Mouse (Mus musculus): Measurements from ENCODE around the gene Gm37240. TPM values are rescaled to one million over a fixed set of nuclear protein-coding genes. Genes with fewer than 3 reads are reported as not detected.
"Not testable (repeated sequence)": the region's sequence is repeated elsewhere in the genome, so short reads cannot be mapped to it uniquely, and the experiment has no call there.

Gm37240 gene
- total RNA-seq, 2 experiments from 2014 or later = 3.9 to 6.6 TPM

DNA sequence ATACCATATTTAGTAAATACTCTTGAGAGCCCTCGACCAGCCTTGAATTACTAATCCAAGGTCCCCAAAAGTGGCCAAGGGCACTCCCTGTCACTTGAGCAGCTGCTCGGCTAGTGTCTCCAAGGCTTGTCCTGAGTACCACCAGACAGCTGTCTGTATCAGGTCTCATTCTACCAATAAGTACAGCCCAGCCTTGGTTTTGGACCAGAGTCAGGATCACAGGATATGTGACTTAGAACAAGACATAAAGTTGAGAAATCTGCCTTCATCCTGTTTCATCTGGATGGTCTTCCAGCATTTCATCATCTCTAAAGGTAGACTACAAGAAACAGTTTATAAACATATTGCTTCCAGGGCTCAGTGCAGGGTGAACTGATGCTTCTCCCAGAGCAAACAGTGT, 253.6 kb downstream of the Gm37240 start:
- DNase-seq = no peak

DNA sequence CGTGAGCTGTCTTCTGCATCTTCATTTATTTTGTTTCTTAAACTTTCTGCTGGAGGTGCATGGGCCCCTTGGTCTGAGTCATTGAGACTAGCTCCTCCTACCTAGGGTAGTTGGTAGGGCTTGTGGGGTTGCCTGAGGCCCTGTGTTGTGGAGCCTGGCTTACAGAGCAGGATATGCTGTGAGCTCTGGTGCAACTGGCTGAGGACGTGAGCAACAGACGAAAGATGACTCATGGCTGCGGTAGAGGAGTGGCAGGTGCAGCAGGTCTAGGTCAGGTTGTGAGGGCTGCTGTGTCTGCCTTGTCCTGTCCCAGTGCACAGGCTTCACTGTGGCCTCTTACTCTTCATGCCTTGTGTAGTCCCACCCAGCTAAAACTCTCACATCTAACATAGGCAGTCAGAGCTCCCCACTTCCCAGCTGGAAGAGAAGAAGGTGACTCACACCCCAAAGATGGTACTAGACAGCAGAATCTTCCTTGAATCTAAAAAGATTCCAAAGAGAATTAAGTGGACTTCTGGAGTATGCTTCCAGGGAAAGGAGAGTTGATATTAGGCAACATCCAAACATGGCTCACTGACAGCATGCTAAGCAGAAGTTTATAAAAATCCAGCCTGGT, 257.3 kb downstream of the Gm37240 start:
- DNase-seq = no peak

DNA sequence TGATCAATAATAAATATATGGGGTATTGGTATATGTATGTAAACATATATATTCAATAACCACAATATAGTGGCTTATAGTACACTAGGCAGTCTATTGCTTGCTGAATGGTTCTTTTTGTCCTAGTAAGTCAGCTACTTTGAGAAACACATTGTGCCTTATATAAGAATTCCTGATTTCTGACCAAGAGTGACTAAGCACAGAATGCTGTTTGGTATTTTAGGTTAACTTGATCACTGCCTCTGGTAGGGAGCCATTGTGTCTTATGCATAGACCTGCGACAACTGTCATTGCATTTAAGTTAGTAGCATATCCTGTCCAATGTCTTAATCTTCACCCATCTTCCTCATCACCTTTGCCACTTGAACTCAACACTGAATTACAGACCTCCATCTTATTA, 267.6 kb downstream of the Gm37240 start:
- DNase-seq = no peak

DNA sequence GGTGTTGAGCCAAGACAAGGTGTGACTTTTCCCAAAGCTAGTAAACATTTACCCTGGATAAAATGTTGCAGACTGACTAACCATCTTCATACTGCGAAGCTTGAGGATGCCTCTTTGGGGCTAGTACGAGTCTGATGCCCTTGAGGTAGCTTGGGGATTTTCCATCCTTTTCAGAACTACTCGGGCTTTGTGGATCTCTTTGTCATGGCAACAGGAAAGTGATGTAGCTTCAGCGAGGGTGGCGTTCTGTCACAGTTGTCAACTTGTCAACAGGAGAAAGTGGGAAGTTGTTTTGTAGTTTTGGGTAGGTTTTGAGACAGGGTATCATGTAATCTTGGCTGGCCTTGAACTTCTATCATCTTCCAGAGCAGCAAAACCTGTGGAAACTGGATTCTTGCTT, 268.0 kb downstream of the Gm37240 start:
- DNase-seq = no peak

DNA sequence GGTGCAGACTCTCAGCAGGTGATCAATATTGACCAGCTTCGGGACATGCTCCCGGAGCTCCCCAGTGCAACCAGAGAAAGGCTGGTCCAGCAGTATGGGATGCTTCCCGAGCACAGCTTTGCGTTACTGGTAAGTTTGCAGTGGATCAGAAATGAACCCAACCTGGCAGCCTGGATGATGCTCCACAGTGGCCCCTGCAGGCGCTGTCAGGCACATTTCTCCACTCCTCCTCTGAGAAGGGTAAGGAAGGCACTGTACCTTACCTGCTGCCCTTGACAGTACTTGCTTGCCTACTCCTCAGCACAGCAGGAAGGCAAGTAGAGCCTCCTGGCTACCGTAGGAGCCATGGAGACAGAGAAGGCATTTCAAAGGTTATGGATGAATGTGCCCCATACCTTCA, 268.4 kb downstream of the Gm37240 start:
- peak; percentile 13 for DNase-seq

DNA sequence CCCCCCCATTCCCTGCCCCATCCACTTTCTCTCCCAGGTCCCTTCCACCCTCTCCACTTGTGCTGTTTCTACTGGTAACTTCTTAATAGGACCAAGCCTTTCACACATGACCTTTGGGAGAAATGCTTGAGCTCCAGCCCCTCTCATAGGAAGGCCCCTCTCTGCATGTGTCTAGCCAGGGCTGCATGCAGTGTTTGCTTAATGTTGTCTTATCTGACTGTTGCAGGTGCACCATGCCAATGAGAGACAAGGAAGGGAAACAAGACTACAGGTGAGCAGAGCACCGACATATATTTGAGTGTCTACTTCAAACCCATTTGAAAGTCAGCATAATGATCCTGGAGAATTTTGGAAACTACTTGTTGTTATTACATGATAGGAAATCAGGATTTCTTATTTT, 270.9 kb downstream of the Gm37240 start:
- no peak for DNase-seq

DNA sequence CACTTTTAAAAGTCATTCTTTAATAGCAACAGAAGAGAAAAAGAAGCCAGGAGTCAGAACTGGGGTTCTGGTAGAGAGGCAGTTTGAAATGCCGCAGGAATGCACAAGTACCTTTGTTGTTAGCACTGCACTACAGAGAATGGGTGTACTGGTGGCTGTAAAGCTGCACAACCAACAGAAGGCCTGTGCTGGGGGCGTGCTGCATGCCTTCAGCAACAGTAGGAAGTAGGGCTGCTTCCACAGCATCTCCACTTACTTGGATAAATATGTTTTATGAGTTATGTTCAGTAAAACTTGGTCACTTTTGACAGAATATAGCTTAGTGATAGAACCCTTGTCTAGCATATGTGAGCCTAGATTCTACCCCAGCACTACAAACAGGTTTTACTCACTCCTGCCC, 279.6 kb downstream of the Gm37240 start:
- no peak for DNase-seq

DNA sequence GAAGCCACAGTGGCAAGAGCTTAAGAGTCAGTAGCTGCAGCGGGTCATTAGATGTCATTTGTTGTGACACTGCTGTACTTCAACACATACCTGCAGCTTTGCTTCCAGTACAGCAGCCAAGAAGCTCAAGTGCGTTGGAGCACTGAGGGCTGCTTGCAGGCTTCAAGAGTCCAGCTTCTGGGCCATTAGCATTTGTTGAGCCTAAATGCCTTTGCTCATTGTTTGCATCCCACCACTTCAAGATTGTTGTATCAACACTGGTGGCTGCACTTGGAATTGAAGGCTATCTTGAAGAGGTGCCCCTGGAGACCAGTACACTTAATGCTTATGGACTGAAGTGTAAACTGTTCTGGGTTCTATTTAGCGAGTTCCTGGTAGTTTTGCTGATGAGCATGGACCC, 280.4 kb downstream of the Gm37240 start:
- no peak for DNase-seq

DNA sequence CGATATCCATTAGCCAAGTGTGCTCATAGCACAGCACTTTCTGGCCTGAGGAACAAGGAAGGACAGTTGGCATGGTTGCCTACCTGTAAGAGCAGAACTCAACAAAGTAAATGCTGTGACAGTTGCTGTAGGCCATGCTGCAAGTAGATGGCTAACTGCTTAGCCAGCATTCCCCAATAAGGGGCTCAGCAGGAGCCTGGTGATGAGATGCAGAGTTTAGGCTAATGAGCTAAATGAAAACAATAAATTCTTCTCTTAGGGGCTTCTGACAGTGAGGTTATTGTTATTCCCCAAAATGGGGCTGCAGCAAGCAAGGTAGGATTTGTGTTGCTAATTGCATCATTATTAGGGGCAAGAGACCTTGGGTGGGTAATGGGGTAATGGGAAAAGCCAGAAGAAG, 283.5 kb downstream of the Gm37240 start:
- DNase-seq = no peak

DNA sequence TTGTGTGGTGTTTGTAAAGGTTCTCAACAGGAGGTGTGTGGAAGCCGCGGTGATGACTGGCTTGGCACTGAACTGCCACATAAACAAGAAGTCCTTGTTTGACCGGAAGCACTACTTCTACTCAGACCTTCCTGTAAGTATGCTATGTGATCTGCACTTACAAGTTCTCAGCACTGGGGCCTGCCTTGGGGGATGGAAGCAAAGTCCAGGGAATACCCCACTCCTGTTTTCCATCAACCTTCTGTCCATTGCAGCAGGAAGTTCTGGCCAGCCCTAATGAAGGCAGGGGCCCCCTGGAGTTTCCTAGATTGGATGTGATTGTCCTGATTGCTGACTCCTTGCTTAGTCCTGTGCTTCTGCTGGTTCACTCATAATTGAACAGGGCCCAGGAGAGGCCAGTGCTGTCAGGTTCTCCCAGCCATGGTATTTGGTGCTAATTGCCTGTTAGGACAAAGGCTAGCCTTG, 285.4 kb downstream of the Gm37240 start:
- no peak for DNase-seq

DNA sequence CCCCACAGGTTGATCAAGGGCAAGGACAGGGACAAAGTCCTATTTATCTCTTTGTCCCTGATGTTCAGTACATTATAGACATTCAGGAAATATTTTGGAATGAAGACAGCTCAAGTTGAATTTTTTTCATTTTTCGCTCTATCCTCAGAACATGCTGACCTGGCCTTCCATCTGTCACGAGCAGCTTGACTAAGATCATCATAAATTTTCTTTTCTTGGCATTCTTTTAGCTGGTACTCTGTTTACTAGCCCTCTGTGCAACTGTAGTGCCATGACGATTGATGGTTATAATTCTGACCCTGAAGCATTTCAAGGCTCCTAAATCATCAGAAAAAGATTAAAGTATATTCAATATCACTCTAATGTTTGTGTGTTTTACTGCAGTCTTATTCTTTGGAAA, 287.8 kb downstream of the Gm37240 start:
- peak; percentile 6 for DNase-seq

DNA sequence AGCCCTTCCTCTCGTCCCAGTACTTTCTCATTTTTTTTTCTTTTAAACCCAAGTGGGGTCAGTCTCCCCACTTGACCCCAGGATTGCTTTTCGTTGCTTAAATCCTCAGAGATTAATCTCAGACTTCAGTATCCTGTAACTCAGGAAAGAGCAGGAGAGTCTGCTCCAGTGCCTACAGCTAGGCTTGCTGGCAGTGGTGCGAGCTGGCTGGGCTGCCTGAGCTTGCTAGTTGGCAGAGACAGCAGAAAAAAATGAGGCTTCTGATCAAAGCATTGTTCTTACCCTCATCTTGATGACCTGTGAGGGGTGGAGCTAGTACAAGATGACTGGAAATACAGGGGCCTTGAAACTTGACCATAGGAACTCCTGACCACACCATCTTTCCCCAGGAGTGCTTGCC, 292.9 kb downstream of the Gm37240 start:
- peak; percentile 12 for DNase-seq

DNA sequence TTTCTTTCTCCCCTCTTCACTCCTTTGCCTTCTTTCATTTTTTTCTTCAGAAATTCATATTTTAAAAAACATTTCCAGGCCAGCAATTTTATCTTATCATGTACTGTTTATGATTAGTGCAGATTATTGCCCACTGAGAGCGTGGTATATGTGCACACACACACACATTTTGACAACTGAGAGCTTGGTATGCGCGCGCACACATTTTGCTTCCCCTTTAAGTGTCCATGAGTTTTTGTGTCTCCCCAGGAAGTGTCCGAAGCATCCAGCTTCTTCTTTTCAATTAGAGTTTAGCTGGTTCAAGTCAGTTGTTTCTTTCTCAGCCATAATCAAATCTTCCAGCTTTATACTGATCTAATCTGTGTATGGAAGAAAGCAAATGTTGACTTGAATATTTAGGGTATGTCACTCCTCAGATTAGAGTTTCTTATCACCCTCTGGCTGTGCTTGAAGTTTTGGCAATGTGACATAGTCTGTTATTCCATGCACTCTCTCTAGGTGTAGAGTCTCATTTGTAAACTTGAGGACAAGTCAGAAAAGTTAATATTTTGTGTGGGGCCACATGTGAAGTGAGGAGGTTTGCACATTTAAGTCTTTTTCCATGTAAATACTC, 294.6 kb downstream of the Gm37240 start:
- no peak for DNase-seq

DNA sequence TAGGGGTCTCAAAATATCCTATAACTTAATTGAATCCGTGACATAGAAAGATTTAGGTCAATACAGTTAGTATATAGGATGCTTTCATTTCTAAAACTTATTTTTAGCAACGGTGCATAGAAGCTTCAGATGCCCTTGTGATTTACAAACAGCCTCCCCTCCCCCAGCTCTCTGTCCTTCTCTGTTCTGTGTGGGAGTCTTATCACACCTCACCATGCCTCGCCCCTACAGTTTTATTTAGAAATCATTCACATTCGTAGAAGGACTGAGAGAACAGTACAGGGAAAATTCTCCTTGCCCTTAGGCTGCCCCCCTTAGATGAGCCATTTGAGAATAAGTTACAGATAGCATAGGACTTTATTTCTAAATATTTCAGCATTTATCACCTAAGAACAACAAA, 295.3 kb downstream of the Gm37240 start:
- peak; percentile 14 for DNase-seq

DNA sequence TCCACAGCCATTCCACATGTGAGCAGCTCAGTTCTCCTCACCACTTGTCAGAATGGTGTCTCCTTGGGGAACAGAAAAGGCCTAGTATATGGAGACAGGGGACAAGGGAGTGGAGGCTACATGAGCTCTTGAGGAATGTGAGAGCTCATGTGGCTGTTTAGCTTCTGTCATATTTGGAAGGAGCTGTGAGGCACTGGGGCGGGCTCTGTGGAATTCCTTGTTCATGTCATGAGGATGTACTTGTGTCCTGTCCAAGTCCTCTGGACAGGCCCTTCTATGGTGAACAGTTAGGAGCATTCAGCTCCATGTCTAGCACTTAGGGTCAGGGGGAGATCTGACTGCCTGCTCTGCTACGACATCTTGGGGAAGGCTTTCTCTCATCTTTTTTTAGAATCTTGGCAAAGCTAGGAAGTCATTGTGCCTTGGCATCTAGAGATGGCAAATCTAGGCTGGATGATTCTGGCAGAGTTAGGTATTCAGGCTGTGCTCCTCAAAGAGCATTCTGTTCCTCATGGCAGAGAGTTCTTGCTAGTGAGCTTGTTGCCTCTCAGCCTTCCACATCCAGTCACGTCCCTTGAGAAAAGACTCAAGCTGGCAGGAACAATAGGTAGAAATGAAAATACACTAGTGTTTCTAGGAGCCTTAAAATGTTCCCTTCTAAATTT, 297.1 kb downstream of the Gm37240 start:
- no peak for DNase-seq

DNA sequence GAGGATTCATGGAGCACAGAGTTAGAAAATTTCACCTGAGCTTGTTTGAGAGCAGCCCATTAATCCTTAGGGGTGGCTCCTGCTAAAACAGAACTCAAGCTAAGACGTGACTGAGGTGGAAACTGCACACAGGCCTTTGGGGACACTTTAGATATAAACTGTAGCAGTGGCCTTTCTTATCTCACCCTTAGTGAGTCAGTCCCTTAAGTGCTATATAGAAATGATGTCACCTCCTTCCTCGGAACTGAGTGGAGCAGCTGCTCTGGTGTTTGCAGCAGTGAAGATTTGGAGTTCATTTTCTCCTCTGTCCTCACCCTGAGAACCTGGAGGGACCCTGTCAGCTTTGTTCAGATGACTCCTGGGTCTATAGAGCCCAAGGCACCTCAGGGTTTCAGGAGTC, 298.6 kb downstream of the Gm37240 start:
- no peak for DNase-seq

DNA sequence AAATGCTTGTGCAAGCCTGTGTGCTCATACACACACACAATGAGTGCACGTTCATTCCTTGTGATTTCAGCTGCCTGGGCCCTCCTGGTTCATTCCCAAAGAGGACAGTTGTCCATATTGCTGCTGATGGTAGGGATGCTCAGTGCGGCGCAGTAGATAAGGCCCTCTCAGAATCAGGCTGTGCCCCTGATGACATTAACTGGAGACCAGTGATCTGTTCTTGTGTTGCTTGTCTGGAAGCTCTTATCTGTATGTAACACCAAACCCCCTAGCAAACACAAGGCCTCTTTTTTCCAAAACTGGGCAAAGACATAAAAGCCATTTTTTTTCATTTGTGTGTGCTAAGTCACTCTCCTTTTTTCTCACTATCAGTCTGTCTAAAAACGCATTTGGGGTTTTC, 302.4 kb downstream of the Gm37240 start:
- no peak for DNase-seq

DNA sequence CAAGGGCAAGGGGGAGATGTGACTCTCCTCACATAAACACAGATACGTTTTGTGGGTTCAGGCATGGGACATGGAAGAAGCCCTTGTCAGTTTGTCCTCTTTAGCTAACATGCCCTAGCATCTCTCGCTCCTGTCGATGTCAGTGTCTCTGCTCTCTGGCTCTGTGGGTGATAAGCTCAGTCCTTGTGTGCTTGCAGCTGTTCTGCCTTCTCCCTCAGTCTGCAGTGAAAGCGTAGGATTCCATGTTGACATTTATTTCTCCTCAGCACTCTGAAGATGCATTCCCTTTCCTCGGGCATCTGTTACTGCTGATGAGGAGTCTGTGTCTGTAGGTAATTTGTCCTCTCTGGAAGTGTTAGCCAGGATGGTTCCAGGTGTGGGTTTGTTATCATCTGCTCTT, 304.1 kb downstream of the Gm37240 start:
- no peak for DNase-seq

DNA sequence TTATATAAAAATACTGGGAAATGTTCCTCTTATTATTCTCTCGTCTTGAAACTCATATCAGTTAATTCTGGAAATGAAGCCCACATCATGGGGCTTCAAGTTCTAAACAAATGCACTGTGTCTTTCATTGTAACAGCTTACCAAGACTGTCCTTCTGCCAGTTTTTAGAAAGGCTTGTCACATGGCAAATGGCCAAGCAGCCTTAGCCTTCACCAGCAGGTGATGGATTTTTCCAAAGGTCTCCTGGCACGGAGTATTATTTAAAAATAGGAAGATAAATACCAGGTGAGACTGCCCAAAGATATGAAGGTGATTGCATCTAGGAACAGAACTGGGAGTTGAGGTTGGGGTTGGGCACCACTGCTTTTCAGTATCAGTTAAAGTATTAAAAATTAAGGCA, 304.6 kb downstream of the Gm37240 start:
- DNase-seq = peak; percentile 34

DNA sequence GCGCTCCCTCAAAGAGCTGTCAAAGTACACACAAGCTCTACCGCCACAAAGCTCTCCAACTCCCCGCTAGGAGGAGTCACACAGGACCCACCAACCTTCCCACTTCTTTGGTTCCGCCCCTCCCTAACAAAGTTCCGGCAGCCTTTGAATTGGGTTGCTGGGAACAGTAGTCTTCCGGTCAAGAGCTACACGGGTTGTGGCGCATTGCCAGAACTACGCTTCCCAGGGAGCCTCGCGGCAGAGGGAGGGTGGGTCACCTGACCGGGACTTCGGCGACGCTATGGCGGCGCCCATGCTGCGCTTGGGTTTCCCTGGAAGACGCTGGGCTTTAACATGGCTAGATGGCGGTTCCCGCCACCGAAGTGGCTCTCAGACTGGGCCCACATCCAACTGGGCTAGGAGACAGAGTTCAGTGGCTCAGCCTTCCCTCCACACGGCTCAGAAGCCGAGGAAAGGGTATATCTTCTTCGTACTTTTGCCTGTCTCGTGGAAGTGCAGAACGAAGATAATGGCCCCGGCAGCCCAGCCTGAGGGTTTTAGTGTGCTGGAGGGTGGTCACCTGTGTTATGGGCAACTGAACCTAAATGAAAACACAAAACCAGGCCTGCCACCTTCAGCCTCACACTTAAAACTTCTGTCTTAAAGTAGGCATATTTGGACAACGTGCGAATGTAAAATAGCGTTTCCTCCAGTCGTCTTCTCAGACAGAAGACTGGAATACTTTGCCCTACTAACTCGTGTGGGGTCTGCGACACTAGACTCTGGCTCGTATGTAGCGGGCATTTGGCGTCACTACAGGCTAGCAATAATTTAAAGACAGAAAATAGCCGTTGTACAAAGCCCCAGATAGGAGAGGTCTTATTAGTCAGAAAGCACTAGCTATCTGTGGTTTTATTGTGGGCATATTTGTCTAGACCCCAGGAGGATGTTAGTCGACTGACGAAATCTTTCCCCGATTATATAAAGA, 313.2 kb downstream of the Gm37240 start, which contains the start of gene Gatb:
TSS of gene Gatb (plus strand) at position 256 of the 967 bp plus-strand sequence.
- peak; percentile 99 for DNase-seq

DNA sequence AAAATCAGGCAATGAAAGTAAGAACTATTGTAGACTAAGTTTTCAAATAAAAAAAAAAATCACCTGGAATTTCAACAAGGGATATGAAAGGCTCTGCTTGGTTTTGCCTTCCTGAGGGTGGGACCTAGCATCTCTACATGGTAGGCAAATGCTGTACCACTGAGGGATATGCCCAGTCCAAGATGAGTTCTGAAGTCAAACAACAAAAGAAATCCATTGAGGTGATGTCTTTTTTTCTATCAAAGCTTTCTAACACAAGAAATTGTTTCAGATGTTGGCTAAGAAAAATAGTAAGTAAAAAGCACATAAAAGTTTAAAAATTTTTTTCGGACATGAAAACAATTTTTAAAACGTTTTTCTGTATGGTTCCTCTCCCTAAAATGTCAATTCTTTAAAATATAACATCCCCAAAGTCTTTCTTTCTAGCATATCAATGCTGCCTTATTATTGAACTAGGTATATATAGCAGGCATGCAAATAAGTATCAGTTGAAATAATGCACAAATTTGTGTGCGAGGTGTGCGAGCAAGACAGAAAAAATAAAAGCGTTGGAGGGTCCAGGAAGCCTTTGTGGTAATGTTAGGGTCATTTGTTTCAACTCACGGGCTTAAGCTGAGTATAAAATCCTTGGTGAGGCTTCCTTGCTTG, 314.0 kb downstream of the Gm37240 start:
- DNase-seq = no peak

DNA sequence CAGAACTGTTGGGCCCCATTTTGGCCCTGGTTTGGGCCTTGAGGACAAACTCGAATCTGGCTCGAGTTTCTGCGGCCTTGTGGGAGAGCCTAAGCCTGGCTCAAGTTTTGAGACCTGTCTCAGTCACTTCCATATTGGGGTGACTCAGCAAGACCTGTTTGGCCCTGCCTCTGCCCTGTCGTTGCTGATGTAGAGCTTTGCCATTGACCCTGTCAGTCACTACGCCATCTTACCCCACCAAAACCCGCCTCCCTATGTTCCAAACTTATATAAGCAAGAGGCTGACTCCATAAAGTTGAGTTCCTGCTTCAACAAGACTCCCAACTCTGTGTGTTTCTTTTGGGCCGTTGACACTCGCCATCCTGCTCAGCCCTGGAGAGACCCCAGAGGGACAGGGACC, 314.8 kb downstream of the Gm37240 start:
- not testable (repeated sequence) for DNase-seq
